Mouse (Mus musculus): ENCODE measurements around the gene Angel2. TPM values are rescaled to one million over a fixed set of nuclear protein-coding genes. Genes with fewer than 3 reads are reported as not detected.
"Not testable (repeated sequence)": the region's sequence is repeated elsewhere in the genome, so short reads cannot be mapped to it uniquely, and the experiment has no call there.

Angel2 gene
- polyA plus RNA-seq (2014; fragmentation: Nextera tagmentation; extraction: Ambion mirVana): 32.3 and 34.6 TPM in 2 replicates

DNA sequence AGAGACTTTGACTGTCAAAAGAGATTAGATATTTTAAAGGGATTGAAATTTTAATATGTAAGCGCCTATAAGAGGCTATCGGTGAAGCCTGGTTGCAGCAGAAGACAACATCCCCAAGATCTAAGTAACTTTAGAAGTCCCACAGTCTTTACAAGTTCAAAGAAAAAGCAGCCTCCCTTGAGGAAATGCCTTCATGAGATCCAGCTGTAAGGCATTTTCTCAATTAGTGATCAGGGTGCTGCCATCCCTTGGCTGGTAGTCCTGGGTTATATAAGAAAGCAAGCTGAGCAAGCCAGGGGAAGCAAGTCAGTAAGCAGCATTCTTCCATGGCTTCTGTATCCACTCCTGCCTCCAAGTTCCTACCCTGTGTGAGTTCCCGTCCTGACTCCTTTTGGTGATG, at the start of gene Angel2:
Angel2 (plus strand) TSS at position 301 of the 400 bp plus-strand sequence.
- WGBS (ENCODE audit: insufficient replicate concordance): 84% methylated on average over 3 of the region's 3 CpGs
- ATAC-seq (replicated peaks; ENCODE audit: insufficient number of reproducible peaks, low FRiP score, low TSS enrichment); H3K9ac ChIP-seq (ENCODE audit: low read depth, low read length); H3K27ac ChIP-seq (ENCODE audit: low read depth, low read length); H3K4me2 ChIP-seq; H3K27me3 ChIP-seq (ENCODE audit: control insufficient read depth, insufficient read depth, low read length); H3K36me3 ChIP-seq (ENCODE audit: control insufficient read depth, insufficient read depth, low read length); H3K9me3 ChIP-seq (replicated peaks; ENCODE audit: control insufficient read depth, low read length); H3K4me3 ChIP-seq (ENCODE audit: low read depth, low read length): not testable (repeated sequence)
- H3K4me1 ChIP-seq (ENCODE audit: control insufficient read depth, insufficient read depth, low read length): peaks cover 10% of the 10 kb centered on the region; the same call in 1 of the 2 replicates

DNA sequence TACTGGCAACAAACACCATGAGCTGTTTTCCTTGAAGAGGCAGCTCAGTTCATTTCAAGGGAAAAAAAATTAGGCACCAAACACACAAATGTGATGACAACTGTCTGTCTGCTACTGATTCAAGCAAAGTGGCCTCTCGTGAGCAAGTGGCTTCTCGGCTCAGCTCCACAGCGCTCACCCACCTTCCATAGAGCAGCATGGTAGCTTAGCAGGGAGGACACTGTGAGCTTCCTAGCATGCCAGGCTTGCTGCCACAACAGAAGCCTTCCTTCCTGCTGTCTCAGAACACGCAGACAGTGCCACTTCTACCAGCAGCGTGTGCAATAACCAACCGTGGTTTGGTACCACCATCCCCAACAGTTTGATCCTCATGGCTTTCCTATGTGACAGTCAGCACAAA, 49.2 kb upstream of the Angel2 start:
- Histone ChIP-seq H3K9me3 (replicated peaks; ENCODE audit: control insufficient read depth, low read length) (no peaks in the 10 kb centered on the region), H3K4me2 (no peak overlapping the region), H3K27me3 (ENCODE audit: control insufficient read depth, insufficient read depth, low read length) (no peaks in the 10 kb centered on the region), H3K36me3 (ENCODE audit: control insufficient read depth, insufficient read depth, low read length) (0 out of 2 replicates have a peak, but pooled peaks cover 2% of the 10 kb centered on the region), H3K27ac (ENCODE audit: low read depth, low read length) (no peak overlapping the region), H3K4me3 (ENCODE audit: low read depth, low read length) (no peak overlapping the region), H3K9ac (ENCODE audit: low read depth, low read length) (no peak overlapping the region), H3K4me1 (ENCODE audit: control insufficient read depth, insufficient read depth, low read length) (no peaks in the 10 kb centered on the region)
- no peak for ATAC-seq (replicated peaks; ENCODE audit: insufficient number of reproducible peaks, low FRiP score, low TSS enrichment)
- 75% methylated on average over 6 of the region's 6 CpGs for WGBS (ENCODE audit: insufficient replicate concordance)

DNA sequence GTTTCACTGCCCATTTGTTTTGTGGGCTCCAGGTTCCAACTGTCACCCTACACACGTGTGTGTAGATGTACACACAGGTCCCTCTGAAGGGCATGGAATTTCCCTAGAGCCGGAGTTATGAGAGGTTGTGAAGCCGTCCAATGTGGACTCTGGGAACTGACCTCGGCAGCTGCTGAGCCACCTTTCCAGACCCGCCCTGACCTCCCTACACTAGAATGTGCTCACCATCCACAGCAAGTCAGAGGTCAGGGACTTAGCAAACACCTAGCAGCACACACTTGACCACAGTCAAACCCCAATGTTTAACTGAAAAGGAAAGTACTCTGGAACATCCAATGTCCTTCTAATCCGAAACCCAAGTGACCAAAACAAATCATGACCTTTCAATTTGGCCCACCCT, 44.3 kb upstream of the Angel2 start:
- no peak for ATAC-seq (replicated peaks; ENCODE audit: insufficient number of reproducible peaks, low FRiP score, low TSS enrichment)

DNA sequence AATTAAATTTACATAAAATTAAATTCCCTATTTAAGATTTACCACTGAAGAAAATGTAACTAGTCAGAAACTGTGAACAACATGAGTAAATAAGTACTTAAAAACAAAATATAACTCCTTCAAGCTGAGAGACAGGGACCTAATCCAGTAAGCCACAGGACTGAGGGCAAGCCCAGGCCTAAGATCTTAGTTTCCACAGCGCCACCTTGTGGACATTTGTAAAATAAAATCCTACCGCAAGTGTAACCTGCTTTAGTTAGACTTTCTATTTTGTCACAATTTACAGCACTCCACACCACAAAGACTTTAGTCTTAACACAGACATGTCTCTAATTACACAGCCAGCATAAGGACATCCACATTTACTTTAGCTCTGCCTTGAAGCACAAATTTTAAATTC, 43.5 kb upstream of the Angel2 start:
- Histone ChIP-seq H3K4me3 (ENCODE audit: low read depth, low read length) (no peak overlapping the region), H3K36me3 (ENCODE audit: control insufficient read depth, insufficient read depth, low read length) (0 out of 2 replicates have a peak, but pooled peaks cover 2% of the 10 kb centered on the region), H3K27ac (ENCODE audit: low read depth, low read length) (no peak overlapping the region), H3K9ac (ENCODE audit: low read depth, low read length) (no peak overlapping the region), H3K9me3 (replicated peaks; ENCODE audit: control insufficient read depth, low read length) (no peaks in the 10 kb centered on the region), H3K27me3 (ENCODE audit: control insufficient read depth, insufficient read depth, low read length) (no peaks in the 10 kb centered on the region), H3K4me1 (ENCODE audit: control insufficient read depth, insufficient read depth, low read length) (no peaks in the 10 kb centered on the region), H3K4me2 (no peak overlapping the region)
- 8% methylated on average over 2 of the region's 2 CpGs for WGBS (ENCODE audit: insufficient replicate concordance)
- no peak for ATAC-seq (replicated peaks; ENCODE audit: insufficient number of reproducible peaks, low FRiP score, low TSS enrichment)

More for the DNA sequence above, 44.3 kb upstream of the Angel2 start:
- Histone ChIP-seq H3K27me3 (ENCODE audit: control insufficient read depth, insufficient read depth, low read length) (no peaks in the 10 kb centered on the region), H3K9ac (ENCODE audit: low read depth, low read length) (no peak overlapping the region), H3K4me1 (ENCODE audit: control insufficient read depth, insufficient read depth, low read length) (no peaks in the 10 kb centered on the region), H3K9me3 (replicated peaks; ENCODE audit: control insufficient read depth, low read length) (no peaks in the 10 kb centered on the region), H3K36me3 (ENCODE audit: control insufficient read depth, insufficient read depth, low read length) (0 out of 2 replicates have a peak, but pooled peaks cover 2% of the 10 kb centered on the region), H3K4me2 (no peak overlapping the region), H3K27ac (ENCODE audit: low read depth, low read length) (no peak overlapping the region), H3K4me3 (ENCODE audit: low read depth, low read length) (no peak overlapping the region)
- WGBS (ENCODE audit: insufficient replicate concordance): 77% methylated on average over 6 of the region's 6 CpGs

DNA sequence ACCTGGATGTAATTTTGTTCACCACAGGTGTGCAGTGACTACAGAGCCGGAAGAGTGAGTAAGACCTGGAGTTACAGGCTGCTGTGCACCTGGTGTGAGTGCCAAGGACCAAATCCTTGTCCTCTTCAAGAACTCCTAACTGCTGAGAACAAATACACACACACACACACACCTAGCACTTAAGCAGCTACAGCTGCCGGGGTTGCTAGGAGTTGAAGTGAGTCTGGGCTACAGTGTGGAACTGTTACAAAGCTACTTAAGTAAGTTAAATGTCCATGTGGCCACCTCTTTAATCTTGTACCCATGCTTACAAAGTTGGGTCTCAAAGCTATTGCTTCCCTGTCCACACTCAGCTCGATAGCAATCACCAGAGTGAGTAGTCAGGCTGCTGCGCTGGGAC, 38.9 kb upstream of the Angel2 start:
- Histone ChIP-seq H3K4me1 (ENCODE audit: control insufficient read depth, insufficient read depth, low read length) (no peaks in the 10 kb centered on the region), H3K27ac (ENCODE audit: low read depth, low read length) (no peak overlapping the region), H3K9ac (ENCODE audit: low read depth, low read length) (no peak overlapping the region), H3K36me3 (ENCODE audit: control insufficient read depth, insufficient read depth, low read length) (peaks cover 4% of the 10 kb centered on the region), H3K27me3 (ENCODE audit: control insufficient read depth, insufficient read depth, low read length) (no peaks in the 10 kb centered on the region), H3K4me3 (ENCODE audit: low read depth, low read length) (no peak overlapping the region), H3K4me2 (no peak overlapping the region), H3K9me3 (replicated peaks; ENCODE audit: control insufficient read depth, low read length) (no peaks in the 10 kb centered on the region)
- ATAC-seq (replicated peaks; ENCODE audit: insufficient number of reproducible peaks, low FRiP score, low TSS enrichment): no peak
- WGBS (ENCODE audit: insufficient replicate concordance): 81% methylated on average over 4 of the region's 4 CpGs

DNA sequence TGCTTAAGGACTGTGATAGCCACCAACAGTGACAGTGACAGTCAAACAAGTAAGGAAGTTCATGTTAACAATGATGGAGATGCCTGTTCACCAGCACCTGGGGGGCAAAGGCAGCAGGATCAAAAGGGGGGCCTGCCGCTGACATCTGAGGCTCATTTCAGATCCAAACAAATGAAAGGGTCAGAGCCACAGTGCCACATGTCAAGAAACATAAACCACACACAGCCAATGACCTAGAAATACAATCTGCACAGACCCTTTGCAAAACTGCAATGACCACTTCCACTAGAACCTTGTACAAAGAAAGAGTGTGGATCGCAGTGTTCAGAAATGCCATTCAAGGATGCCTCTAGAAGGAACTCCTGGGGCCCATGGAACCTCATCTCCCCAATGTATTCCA, 36.9 kb upstream of the Angel2 start:
- H3K27me3 ChIP-seq (ENCODE audit: control insufficient read depth, insufficient read depth, low read length): no peaks in the 10 kb centered on the region
- WGBS (ENCODE audit: insufficient replicate concordance): 93% methylated on average over 2 of the region's 2 CpGs
- no peak for ATAC-seq (replicated peaks; ENCODE audit: insufficient number of reproducible peaks, low FRiP score, low TSS enrichment)
- H3K9me3 ChIP-seq (replicated peaks; ENCODE audit: control insufficient read depth, low read length): no peaks in the 10 kb centered on the region
- no peak overlapping the region for H3K4me2 ChIP-seq
- no peaks in the 10 kb centered on the region for H3K4me1 ChIP-seq (ENCODE audit: control insufficient read depth, insufficient read depth, low read length)
- H3K9ac ChIP-seq (ENCODE audit: low read depth, low read length): no peak overlapping the region
- H3K27ac ChIP-seq (ENCODE audit: low read depth, low read length): no peak overlapping the region
- no peak overlapping the region for H3K4me3 ChIP-seq (ENCODE audit: low read depth, low read length)
- peaks cover 4% of the 10 kb centered on the region for H3K36me3 ChIP-seq (ENCODE audit: control insufficient read depth, insufficient read depth, low read length)

DNA sequence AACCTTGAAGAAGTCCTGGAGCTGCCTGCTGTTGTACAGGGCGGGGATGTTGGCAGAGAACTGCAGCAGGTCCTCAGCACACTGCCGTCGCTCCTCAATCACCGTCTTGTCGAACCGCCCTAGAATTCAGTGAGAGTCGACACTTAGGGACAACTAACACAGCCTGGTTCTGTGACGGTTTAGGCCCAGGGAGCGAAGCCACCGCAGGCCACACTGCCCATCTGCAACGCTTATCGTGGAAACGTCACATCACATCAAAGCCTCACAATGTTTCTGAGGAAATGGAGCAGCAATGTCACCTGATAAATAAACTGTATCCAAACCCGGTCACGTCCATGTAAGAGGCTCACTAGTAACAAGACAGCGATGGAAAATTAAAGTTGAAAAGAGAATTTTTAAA, 36.3 kb upstream of the Angel2 start:
- H3K9ac ChIP-seq (ENCODE audit: low read depth, low read length): no peak overlapping the region
- H3K4me3 ChIP-seq (ENCODE audit: low read depth, low read length): no peak overlapping the region
- no peaks in the 10 kb centered on the region for H3K27me3 ChIP-seq (ENCODE audit: control insufficient read depth, insufficient read depth, low read length)
- peaks cover 4% of the 10 kb centered on the region for H3K36me3 ChIP-seq (ENCODE audit: control insufficient read depth, insufficient read depth, low read length)
- no peaks in the 10 kb centered on the region for H3K4me1 ChIP-seq (ENCODE audit: control insufficient read depth, insufficient read depth, low read length)
- H3K27ac ChIP-seq (ENCODE audit: low read depth, low read length): no peak overlapping the region
- H3K9me3 ChIP-seq (replicated peaks; ENCODE audit: control insufficient read depth, low read length): no peaks in the 10 kb centered on the region
- ATAC-seq (replicated peaks; ENCODE audit: insufficient number of reproducible peaks, low FRiP score, low TSS enrichment): no peak
- WGBS (ENCODE audit: insufficient replicate concordance): 80% methylated on average over 16 of the region's 16 CpGs
- H3K4me2 ChIP-seq: no peak overlapping the region

DNA sequence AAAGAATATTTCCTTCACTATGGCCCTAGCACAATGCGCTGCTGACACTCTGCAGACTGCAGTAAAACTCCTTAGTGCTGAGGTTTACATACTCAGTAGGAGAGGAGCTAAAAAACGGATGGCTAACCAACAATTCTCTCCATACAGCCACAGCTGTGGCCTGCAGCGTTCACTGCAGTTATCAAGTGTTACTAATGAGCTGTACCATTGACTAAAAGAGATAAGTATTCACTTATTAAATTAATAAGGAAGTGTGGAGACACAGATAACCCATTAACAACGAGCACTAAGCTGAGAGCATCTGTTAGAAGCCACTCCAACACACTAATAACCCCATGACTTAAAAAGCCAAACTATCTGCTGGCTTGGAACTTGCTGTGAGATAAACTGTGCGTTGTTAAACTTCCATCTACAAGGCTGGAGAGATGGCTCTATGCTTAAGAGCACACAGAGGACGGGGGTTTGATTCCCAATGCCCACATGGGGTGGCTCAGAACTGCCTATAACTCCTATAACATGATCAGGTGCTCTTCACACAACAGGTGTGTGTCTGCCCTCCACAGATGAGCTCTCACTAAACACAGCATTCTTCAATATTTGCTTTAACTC, 31.2 kb upstream of the Angel2 start:
- WGBS (ENCODE audit: insufficient replicate concordance): 73% methylated on average over 6 of the region's 6 CpGs
- Histone ChIP-seq H3K4me1 (ENCODE audit: control insufficient read depth, insufficient read depth, low read length) (no peaks in the 10 kb centered on the region), H3K4me3 (ENCODE audit: low read depth, low read length) (no peak overlapping the region), H3K9me3 (replicated peaks; ENCODE audit: control insufficient read depth, low read length) (no peaks in the 10 kb centered on the region), H3K4me2 (no peak overlapping the region), H3K27ac (ENCODE audit: low read depth, low read length) (no peak overlapping the region), H3K27me3 (ENCODE audit: control insufficient read depth, insufficient read depth, low read length) (no peaks in the 10 kb centered on the region), H3K9ac (ENCODE audit: low read depth, low read length) (no peak overlapping the region), H3K36me3 (ENCODE audit: control insufficient read depth, insufficient read depth, low read length) (peaks cover 3% of the 10 kb centered on the region)
- no peak for ATAC-seq (replicated peaks; ENCODE audit: insufficient number of reproducible peaks, low FRiP score, low TSS enrichment)

DNA sequence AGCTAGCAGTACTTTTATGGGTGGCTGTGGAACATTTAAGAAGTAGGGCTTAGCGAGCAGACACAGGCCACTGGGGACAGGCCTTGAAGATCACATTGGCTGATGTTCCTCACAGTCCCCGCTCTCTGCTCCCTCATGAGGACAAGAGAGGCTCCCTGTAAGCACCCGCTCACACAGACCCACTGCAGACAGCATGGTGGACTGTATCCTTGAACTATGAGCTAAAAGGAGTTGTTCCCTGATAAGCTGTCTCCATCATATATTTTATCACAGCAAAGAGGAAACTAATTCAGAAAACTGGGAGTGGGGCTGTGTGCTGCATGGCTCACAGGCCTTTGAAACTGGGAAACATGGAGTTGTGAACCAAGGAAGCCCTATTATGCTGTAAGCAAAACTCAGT, 26.7 kb upstream of the Angel2 start:
- Histone ChIP-seq H3K27ac (ENCODE audit: low read depth, low read length) (no peak overlapping the region), H3K36me3 (ENCODE audit: control insufficient read depth, insufficient read depth, low read length) (peaks cover 3% of the 10 kb centered on the region), H3K27me3 (ENCODE audit: control insufficient read depth, insufficient read depth, low read length) (no peaks in the 10 kb centered on the region), H3K4me1 (ENCODE audit: control insufficient read depth, insufficient read depth, low read length) (no peaks in the 10 kb centered on the region), H3K9ac (ENCODE audit: low read depth, low read length) (no peak overlapping the region), H3K4me2 (no peak overlapping the region), H3K9me3 (replicated peaks; ENCODE audit: control insufficient read depth, low read length) (no peaks in the 10 kb centered on the region), H3K4me3 (ENCODE audit: low read depth, low read length) (no peak overlapping the region)
- 86% methylated on average over 3 of the region's 3 CpGs for WGBS (ENCODE audit: insufficient replicate concordance)
- ATAC-seq (replicated peaks; ENCODE audit: insufficient number of reproducible peaks, low FRiP score, low TSS enrichment): no peak
